ENCODE assay signal across 11 mouse cellular contexts in the genomic region with DNA sequence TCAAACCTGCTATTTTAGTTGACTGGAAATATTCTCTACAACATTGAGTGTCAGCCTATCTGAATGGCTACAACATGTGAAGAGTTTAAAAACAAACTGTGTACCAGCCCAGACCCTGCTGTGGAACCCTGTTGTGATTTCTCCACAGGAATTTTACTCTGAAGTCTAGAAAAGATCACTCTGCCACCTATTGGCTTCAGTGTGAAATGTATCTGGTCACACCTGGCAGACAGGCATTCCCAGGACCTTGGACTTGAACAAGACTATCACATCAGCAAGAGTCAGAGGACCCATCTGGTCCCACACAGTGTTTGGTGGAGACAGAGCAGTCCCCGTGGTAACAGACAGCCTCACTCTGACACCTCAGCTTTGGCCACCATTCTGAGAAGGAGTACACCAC.
A peak's percentile ranks its signal among the peaks of the same experiment; 100 is the strongest.
DNase-seq lines count a peak whose midpoint lies in the region; ATAC-seq and TF ChIP-seq lines count a peak whose summit lies in the region.
"Had no signal": no experiment of that assay in that cellular context is flagged by ENCODE, and none has a peak within 500 bp of the region (broad histone marks: within the 10 kb centered on the region; RNA-seq: fewer than 3 reads in every experiment).

No protein-coding gene starts in this region.

- CTCF ChIA-PET in Patski (lab: Charles Lee), result interaction anchor here (0.7 to 1.9 kb wide), 3 partner anchors 9 to 441 kb away, joined by 3 to 7 read pairs (median 4); no protein-coding TSS in a partner anchor

- POLR2A ChIA-PET in Patski (lab: Charles Lee), result no interaction called here

- no peaks in the 10 kb centered on the region for H3K4me1 ChIP-seq in heart, adult 2 months (ENCODE audit: control insufficient read depth, insufficient read depth, low read length)
- H3K4me1 ChIP-seq in kidney, postnatal 0 days (replicated peaks; ENCODE audit: insufficient read depth, low read length), result no peaks in the 10 kb centered on the region

- no peak overlapping the region for H3K27ac ChIP-seq in heart, adult 2 months
- no peak overlapping the region for H3K27ac ChIP-seq in kidney, postnatal 0 days
- H3K27ac ChIP-seq: forebrain, embryonic 13.5 days had no signal

- no peak for TF ChIP-seq EP300 in heart, adult 2 months (IDR thresholded peaks at IDR 0.05; ENCODE audit: insufficient read depth, low read depth, low read length)

- H3K4me3 ChIP-seq in heart, adult 2 months, result no peak overlapping the region
- H3K4me3 ChIP-seq in kidney, postnatal 0 days (replicated peaks; ENCODE audit: low read depth, low read length), result no peak overlapping the region
- H3K4me3 ChIP-seq: forebrain, embryonic 13.5 days; megakaryocyte, embryonic 14.5 days had no signal

- in situ Hi-C loops in Patski (cut with MboI; ENCODE audit: low pct_unique_long_range_greater_than_20kb), result loop anchor here (25.0 kb wide), 1 partner anchor 600 kb away; no protein-coding TSS in a partner anchor

- no peak for DNase-seq in heart, adult 2 months
- no peak for DNase-seq in heart, postnatal 36 days
- peak; percentile 14 for DNase-seq in 3134 (ENCODE audit: extremely low read depth, insufficient read length, low spot score)
- no peak for DNase-seq in Patski (ENCODE audit: low read depth, low spot score)
- DNase-seq in kidney, postnatal 0 days (ENCODE audit: low spot score), result peak; percentile 40
- DNase-seq in spleen, postnatal 14 days (ENCODE audit: low spot score in 2 of 2), result no peak
- DNase-seq in T-cell, adult 2 months (ENCODE audit: low spot score), result no peak
- DNase-seq in layer of hippocampus, adult 9-10 months (ENCODE audit: low spot score), result no peak

- H3K4me2 ChIP-seq in kidney, postnatal 0 days (ENCODE audit: low read length), result no peak overlapping the region
- H3K4me2 ChIP-seq: forebrain, embryonic 13.5 days had no signal

- H3K9me3 ChIP-seq in kidney, postnatal 0 days (replicated peaks; ENCODE audit: low read length), result no peaks in the 10 kb centered on the region
- H3K9me3 ChIP-seq: forebrain, embryonic 13.5 days had no signal

- 41% methylated on average over 1 of the region's 1 CpGs for WGBS in heart, adult 2 months
- 33% methylated on average over 1 of the region's 1 CpGs for WGBS in kidney, postnatal 0 days

- TF ChIP-seq POLR2A in heart, adult 2 months (IDR thresholded peaks at IDR 0.05; ENCODE audit: insufficient read depth, low read depth, low read length), result no peak

- no peaks in the 10 kb centered on the region for H3K79me2 ChIP-seq in heart, adult 2 months (replicated peaks; ENCODE audit: control insufficient read depth, insufficient read depth, low read length)

- intact Hi-C loops in heart, adult 2 months (cut with DNase I), result loop anchor here (2.0 kb wide), 2 partner anchors 438 to 572 kb away; no protein-coding TSS in a partner anchor
- intact Hi-C loops in heart, postnatal 36 days (cut with DNase I), result loop anchor here (1.0 to 2.0 kb wide), 2 partner anchors 439 to 572 kb away; no protein-coding TSS in a partner anchor

- H3K9ac ChIP-seq in heart, adult 2 months (ENCODE audit: low read depth, low read length), result no peak overlapping the region
- no peak overlapping the region for H3K9ac ChIP-seq in kidney, postnatal 0 days (ENCODE audit: low read depth, low read length)
- H3K9ac ChIP-seq: forebrain, embryonic 13.5 days had no signal

- peak; percentile 69 for TF ChIP-seq CTCF in heart, adult 2 months (IDR thresholded peaks at IDR 0.05)
- peak; percentile 73 for TF ChIP-seq CTCF in Patski (IDR thresholded peaks at IDR 0.05)
- peak; percentile 72 for TF ChIP-seq CTCF in kidney, postnatal 0 days (IDR thresholded peaks at IDR 0.05; ENCODE audit: low read depth)

- ATAC-seq in Patski, result no peak
- no peak for ATAC-seq in kidney, postnatal 0 days (replicated peaks; ENCODE audit: low FRiP score, low read depth)
- ATAC-seq: forebrain, embryonic 13.5 days; inflammation-experienced regulatory T-cells, adult 6 months had no signal

- no peaks in the 10 kb centered on the region for H3K36me3 ChIP-seq in heart, adult 2 months (ENCODE audit: control insufficient read depth, insufficient read depth, low read length)
- no peaks in the 10 kb centered on the region for H3K36me3 ChIP-seq in kidney, postnatal 0 days (ENCODE audit: insufficient read depth, low read length)

- H3K27me3 ChIP-seq in heart, adult 2 months (ENCODE audit: control insufficient read depth, insufficient read depth, low read length), result no peaks in the 10 kb centered on the region
- H3K27me3 ChIP-seq in Patski, result no peaks in the 10 kb centered on the region
- H3K27me3 ChIP-seq in kidney, postnatal 0 days (ENCODE audit: insufficient read depth, low read length), result no peaks in the 10 kb centered on the region
- H3K27me3 ChIP-seq: forebrain, embryonic 13.5 days had no signal

Comparison
In these comparisons a context has a peak if more than half of its experiments do, and no peak if none do; other contexts are left out.
1. DNase-seq: peak in 3134 (single experiment) and kidney, postnatal 0 days (single experiment); none in heart, adult 2 months (0 of 2), heart, postnatal 36 days (0 of 2), Patski (single experiment), spleen, postnatal 14 days (0 of 2), T-cell, adult 2 months (single experiment) and layer of hippocampus, adult 9-10 months (single experiment).
2. Peak in every context shown above with its lines, with median percentiles within 50 percentile points of each other: CTCF ChIP-seq.